Mouse (Mus musculus) stomach, embryonic 15.5 days (tissue): ENCODE data around the gene Enox1. TPM values are rescaled to one million over a fixed set of nuclear protein-coding genes. Genes with fewer than 3 reads are reported as not detected.

ENCODE experiments used
- ATAC-seq: fragments of 200-750 bp; cut with Nextera tagmentation; 2 replicates; pipeline ENCODE4 v1.8.0; 2017; ENCODE audit warnings: low read depth, moderate number of reproducible peaks, moderate TSS enrichment; ENCODE audit not compliant: insufficient read depth, low FRiP score
- H3K27ac ChIP-seq: fragments of 300-500 bp; sonication (generic); 2 replicates; pipeline ENCODE4 v1.5.1; 2015; ENCODE audit warnings: mild to moderate bottlenecking, inconsistent platforms
- H3K27me3 ChIP-seq: fragments of 300-500 bp; sonication (generic); replicated peaks from 2 replicates; pipeline ENCODE4 v1.6.1; 2015; ENCODE audit warnings: inconsistent platforms
- H3K36me3 ChIP-seq: fragments of 300-500 bp; sonication (generic); 2 replicates; pipeline ENCODE4 v1.6.1; 2015; ENCODE audit warnings: inconsistent platforms
- H3K4me1 ChIP-seq: fragments of 300-500 bp; sonication (generic); 2 replicates; pipeline ENCODE4 v1.6.1; 2015; ENCODE audit warnings: inconsistent platforms
- H3K4me2 ChIP-seq: fragments of 300-500 bp; sonication (generic); 2 replicates; pipeline ENCODE4 v1.6.1; 2015; ENCODE audit warnings: mild to moderate bottlenecking, inconsistent platforms
- H3K4me3 ChIP-seq: fragments of 300-500 bp; sonication (generic); replicated peaks from 2 replicates; pipeline ENCODE4 v1.5.1; 2015; ENCODE audit warnings: inconsistent platforms
- H3K9ac ChIP-seq: fragments of 300-500 bp; sonication (generic); 2 replicates; pipeline ENCODE4 v1.6.1; 2015; ENCODE audit warnings: inconsistent platforms
- H3K9me3 ChIP-seq: fragments of 300-500 bp; sonication (generic); 2 replicates; pipeline ENCODE4 v1.6.1; 2016; ENCODE audit warnings: inconsistent platforms
- WGBS: fragments of 180-500 bp; shearing (Covaris S2); methylation state at CpG from one replicate; pipeline ENCODE4 v1.1.7; 2015; 5-methylcytosine and 5-hydroxymethylcytosine counted together
- polyA plus RNA-seq: library from polyadenylated mRNA; unstranded; fragments of >200 nt; fragmentation: Nextera tagmentation; extraction: Ambion mirVana; gene quantifications from 2 replicates; pipeline ENCODE4 v1.2.1, GENCODE M21; 2015

The Enox1 gene
- polyA plus RNA-seq, 1 experiment from 2014 or later = 6.2 TPM

GRCm38 (mm10) chr14:77256943-77257342, 100.4 kb downstream of the Enox1 start:
- no peaks in the 10 kb centered on the region for H3K36me3 ChIP-seq
- H3K9ac ChIP-seq = no peak overlapping the region
- no peak overlapping the region for H3K4me2 ChIP-seq
- H3K4me3 ChIP-seq = no peak overlapping the region
- no peak for ATAC-seq
- H3K9me3 ChIP-seq = no peaks in the 10 kb centered on the region
- no peak overlapping the region for H3K27ac ChIP-seq
- H3K27me3 ChIP-seq = no peaks in the 10 kb centered on the region
- H3K4me1 ChIP-seq = no peaks in the 10 kb centered on the region
- 63% methylated on average over 2 of the region's 2 CpGs for WGBS

DNA sequence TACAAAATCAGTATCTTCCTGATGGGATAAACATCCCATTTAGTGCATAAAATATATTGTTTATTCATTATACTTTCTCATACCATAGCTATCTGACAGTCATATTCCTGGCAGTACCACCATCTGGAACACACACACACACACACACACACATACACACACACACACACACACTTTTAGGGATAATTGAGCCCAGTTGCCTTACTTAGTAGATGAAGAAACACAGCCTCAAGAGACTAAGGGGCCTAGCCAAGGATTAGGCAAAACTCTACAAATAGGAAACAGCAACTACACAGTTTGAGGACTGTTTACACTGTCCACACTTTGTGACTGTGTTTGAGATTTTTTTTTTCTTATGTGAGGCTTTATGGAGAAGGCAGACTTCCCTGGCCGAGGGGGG, 100.9 kb downstream of the Enox1 start:
- Histone ChIP-seq H3K4me1 (no peaks in the 10 kb centered on the region), H3K27me3 (no peaks in the 10 kb centered on the region), H3K9me3 (no peaks in the 10 kb centered on the region), H3K36me3 (no peaks in the 10 kb centered on the region), H3K4me2 (no peak overlapping the region), H3K9ac (no peak overlapping the region), H3K4me3 (no peak overlapping the region), H3K27ac (no peak overlapping the region)
- ATAC-seq = no peak
- WGBS = 56% methylated on average over 1 of the region's 1 CpGs

DNA sequence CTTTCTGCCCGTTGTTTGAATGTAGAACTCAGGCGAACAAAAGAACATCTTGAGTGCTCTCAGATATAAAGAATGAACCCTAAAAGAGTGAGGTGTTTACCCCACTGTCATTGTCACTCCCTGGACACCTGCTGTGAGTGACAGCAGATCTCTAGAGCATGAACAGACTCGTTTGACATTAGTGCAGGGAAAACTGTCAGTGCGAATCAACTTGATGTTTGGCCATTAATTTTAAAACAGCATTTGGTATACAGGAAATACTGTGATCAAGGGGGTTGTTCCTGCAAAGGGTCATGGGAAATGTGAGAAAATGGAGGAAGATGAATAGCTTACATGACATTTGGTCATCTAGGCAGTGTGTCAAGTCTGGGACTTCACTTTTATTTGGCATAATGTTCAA, 101.6 kb downstream of the Enox1 start:
- Histone ChIP-seq H3K4me3 (no peak overlapping the region), H3K4me2 (no peak overlapping the region), H3K36me3 (no peaks in the 10 kb centered on the region), H3K27ac (no peak overlapping the region), H3K9ac (no peak overlapping the region), H3K27me3 (no peaks in the 10 kb centered on the region), H3K4me1 (no peaks in the 10 kb centered on the region), H3K9me3 (no peaks in the 10 kb centered on the region)
- no peak for ATAC-seq
- WGBS = 70% methylated on average over 4 of the region's 4 CpGs

DNA sequence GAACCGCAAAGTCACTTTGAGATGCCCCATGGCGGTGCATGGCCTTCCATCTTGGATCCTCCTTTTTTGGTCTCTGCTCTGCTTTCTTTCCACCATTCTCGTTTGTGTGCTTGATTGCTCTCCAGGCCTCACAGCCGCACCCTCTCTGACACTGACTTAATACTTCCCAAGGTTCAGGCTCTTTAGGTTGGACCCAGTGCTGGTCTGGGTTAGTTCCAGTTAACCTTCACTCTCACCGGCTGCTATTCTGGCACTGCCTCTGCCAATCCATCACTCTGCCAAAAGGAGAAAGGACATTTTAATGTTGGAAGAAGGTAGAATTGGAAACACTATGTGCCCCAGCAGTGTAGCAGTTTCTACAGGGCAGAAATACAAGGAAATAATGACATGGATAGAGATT, 103.1 kb downstream of the Enox1 start:
- Histone ChIP-seq H3K4me1 (no peaks in the 10 kb centered on the region), H3K9me3 (no peaks in the 10 kb centered on the region), H3K9ac (no peak overlapping the region), H3K27ac (no peak overlapping the region), H3K4me2 (no peak overlapping the region), H3K27me3 (no peaks in the 10 kb centered on the region), H3K4me3 (no peak overlapping the region), H3K36me3 (no peaks in the 10 kb centered on the region)
- WGBS = 77% methylated on average over 5 of the region's 5 CpGs
- ATAC-seq = no peak

- H3K27me3 ChIP-seq = no peaks in the 10 kb centered on the region
- H3K9me3 ChIP-seq = no peaks in the 10 kb centered on the region
- H3K4me1 ChIP-seq = no peaks in the 10 kb centered on the region
- H3K27ac ChIP-seq = no peak overlapping the region
- no peak overlapping the region for H3K4me2 ChIP-seq
- ATAC-seq = no peak
- no peaks in the 10 kb centered on the region for H3K36me3 ChIP-seq
- WGBS = 63% methylated on average over 4 of the region's 4 CpGs
- H3K9ac ChIP-seq = no peak overlapping the region
- H3K4me3 ChIP-seq = no peak overlapping the region
Observed at GRCm38 (mm10) chr14:77260107-77260506, 103.5 kb downstream of the Enox1 start.

- no peak overlapping the region for H3K4me2 ChIP-seq
- no peak overlapping the region for H3K9ac ChIP-seq
- no peaks in the 10 kb centered on the region for H3K9me3 ChIP-seq
- H3K4me3 ChIP-seq = no peak overlapping the region
- no peaks in the 10 kb centered on the region for H3K4me1 ChIP-seq
- H3K27me3 ChIP-seq = no peaks in the 10 kb centered on the region
- no peak overlapping the region for H3K27ac ChIP-seq
- WGBS = 69% methylated on average over 17 of the region's 17 CpGs
- no peaks in the 10 kb centered on the region for H3K36me3 ChIP-seq
- no peak for ATAC-seq
Observed at GRCm38 (mm10) chr14:77266805-77267771, 110.5 kb downstream of the Enox1 start.

DNA sequence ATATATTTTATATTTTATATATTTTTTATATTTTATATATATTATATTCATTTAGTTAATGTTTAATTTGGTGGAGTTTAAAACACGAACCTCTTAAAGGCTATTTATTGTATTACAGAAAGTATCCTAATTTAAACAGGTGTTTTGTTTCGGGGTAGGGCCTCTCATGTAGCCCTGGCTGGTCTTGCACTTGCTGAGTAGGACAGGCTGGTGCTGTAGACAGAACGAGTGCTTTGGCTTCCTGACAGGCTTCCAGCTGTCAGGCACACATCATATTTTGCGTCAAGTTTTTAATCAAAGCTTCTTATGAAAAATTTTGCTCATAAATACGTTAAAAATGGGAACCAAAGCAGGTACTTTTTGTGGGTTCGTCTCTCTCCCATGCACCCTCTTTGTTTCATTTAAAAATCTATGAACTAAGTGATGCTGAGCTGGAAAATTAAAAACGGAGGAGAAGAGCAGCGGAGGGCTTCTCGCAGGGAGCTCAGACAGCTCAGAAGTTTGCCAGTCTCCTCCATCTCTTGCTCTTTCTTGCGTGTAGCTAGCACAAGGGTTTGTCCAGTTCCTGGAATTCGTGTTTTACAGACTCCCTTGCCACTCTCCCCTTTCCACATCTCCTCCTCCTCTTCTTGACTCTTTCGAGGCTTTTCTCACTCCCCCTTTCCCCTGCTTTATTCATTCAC, 115.8 kb downstream of the Enox1 start:
- Histone ChIP-seq H3K36me3 (no peaks in the 10 kb centered on the region), H3K27ac (no peak overlapping the region), H3K9ac (no peak overlapping the region), H3K9me3 (no peaks in the 10 kb centered on the region), H3K4me3 (no peak overlapping the region), H3K4me1 (no peaks in the 10 kb centered on the region), H3K4me2 (no peak overlapping the region), H3K27me3 (no peaks in the 10 kb centered on the region)
- ATAC-seq = no peak
- 52% methylated on average over 12 of the region's 12 CpGs for WGBS

DNA sequence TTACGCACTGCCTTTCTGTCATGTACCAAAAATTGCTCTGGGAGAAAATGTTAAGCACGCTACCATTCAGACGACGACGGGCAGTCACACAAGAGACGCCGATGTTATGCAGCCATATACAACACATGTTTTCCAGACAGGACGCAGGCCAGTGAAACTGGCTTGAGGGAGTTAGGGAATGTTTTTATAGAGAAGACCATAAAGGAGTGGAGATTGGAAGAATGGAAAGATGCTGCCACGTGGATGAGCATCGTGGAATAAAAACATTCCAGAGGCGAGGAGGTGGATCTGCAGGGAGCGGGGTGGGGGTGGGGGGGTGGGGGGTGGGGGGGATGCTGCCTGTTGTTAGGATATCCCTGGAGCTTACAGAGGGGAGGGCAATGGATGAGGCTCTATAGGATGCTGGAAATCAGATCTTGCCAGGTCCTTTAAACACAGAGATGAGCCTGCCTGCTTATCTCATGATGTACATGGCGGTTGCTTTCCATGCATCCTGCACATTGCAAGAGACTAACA, 116.4 kb downstream of the Enox1 start:
- no peak overlapping the region for H3K4me3 ChIP-seq
- no peaks in the 10 kb centered on the region for H3K4me1 ChIP-seq
- no peaks in the 10 kb centered on the region for H3K27me3 ChIP-seq
- no peak overlapping the region for H3K27ac ChIP-seq
- no peak overlapping the region for H3K9ac ChIP-seq
- no peak overlapping the region for H3K4me2 ChIP-seq
- 51% methylated on average over 12 of the region's 13 CpGs for WGBS
- H3K9me3 ChIP-seq = no peaks in the 10 kb centered on the region
- no peak for ATAC-seq
- no peaks in the 10 kb centered on the region for H3K36me3 ChIP-seq

- ATAC-seq = no peak
- no peak overlapping the region for H3K9ac ChIP-seq
- no peak overlapping the region for H3K4me3 ChIP-seq
- WGBS = 58% methylated on average over 6 of the region's 6 CpGs
- no peak overlapping the region for H3K4me2 ChIP-seq
- no peaks in the 10 kb centered on the region for H3K36me3 ChIP-seq
- no peaks in the 10 kb centered on the region for H3K4me1 ChIP-seq
- no peaks in the 10 kb centered on the region for H3K9me3 ChIP-seq
- H3K27me3 ChIP-seq = no peaks in the 10 kb centered on the region
- no peak overlapping the region for H3K27ac ChIP-seq
Observed at GRCm38 (mm10) chr14:77273721-77274120, 117.2 kb downstream of the Enox1 start.

- Histone ChIP-seq H3K36me3 (no peaks in the 10 kb centered on the region), H3K9ac (no peak overlapping the region), H3K27ac (no peak overlapping the region), H3K27me3 (no peaks in the 10 kb centered on the region), H3K9me3 (no peaks in the 10 kb centered on the region), H3K4me3 (no peak overlapping the region), H3K4me1 (no peaks in the 10 kb centered on the region), H3K4me2 (no peak overlapping the region)
- 95% methylated on average over 6 of the region's 6 CpGs for WGBS
- ATAC-seq = no peak
Observed at GRCm38 (mm10) chr14:77275607-77276006, 119.0 kb downstream of the Enox1 start.

- Histone ChIP-seq H3K36me3 (no peaks in the 10 kb centered on the region), H3K27ac (no peak overlapping the region), H3K4me1 (no peaks in the 10 kb centered on the region), H3K4me2 (no peak overlapping the region), H3K9ac (no peak overlapping the region), H3K27me3 (no peaks in the 10 kb centered on the region), H3K9me3 (no peaks in the 10 kb centered on the region), H3K4me3 (no peak overlapping the region)
- ATAC-seq = no peak
- WGBS = 83% methylated on average over 4 of the region's 4 CpGs
Observed at GRCm38 (mm10) chr14:77279143-77279542, 122.6 kb downstream of the Enox1 start.

DNA sequence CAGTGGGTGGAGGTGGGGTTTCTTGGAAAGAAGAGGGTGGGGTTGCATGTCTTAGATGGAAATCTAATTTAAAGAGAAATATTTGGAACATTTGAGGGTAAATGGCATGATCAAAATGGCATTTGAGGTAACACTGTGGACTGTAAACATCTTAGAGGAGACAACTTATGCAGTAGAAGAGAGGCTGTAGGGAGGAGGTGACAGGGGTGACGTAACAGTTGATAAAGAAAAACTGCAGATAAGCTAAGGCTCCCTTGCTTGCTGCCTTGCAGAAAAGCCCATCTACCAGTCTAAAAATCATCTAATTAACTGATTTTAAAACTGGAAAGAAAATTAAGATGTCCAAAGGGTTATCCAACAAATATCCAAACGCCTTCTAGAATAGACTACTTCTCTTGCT, 123.9 kb downstream of the Enox1 start:
- no peak overlapping the region for H3K4me2 ChIP-seq
- H3K4me3 ChIP-seq = no peak overlapping the region
- no peaks in the 10 kb centered on the region for H3K36me3 ChIP-seq
- H3K27me3 ChIP-seq = no peaks in the 10 kb centered on the region
- WGBS = 63% methylated on average over 2 of the region's 2 CpGs
- H3K9me3 ChIP-seq = no peaks in the 10 kb centered on the region
- H3K4me1 ChIP-seq = no peaks in the 10 kb centered on the region
- no peak overlapping the region for H3K9ac ChIP-seq
- ATAC-seq = no peak
- H3K27ac ChIP-seq = no peak overlapping the region
